ENCODE assay signal across 14 mouse cellular contexts in genomic region chr13:44704036-44704801, GRCm38 (mm10).
"Had no signal": no experiment of that assay in that cellular context is flagged by ENCODE, and none has a peak within 500 bp of the region (broad histone marks: within the 10 kb centered on the region; RNA-seq: fewer than 3 reads in every experiment).

No protein-coding gene starts in this region.

- H3K36me3 ChIP-seq: limb, embryonic 10.5 days; liver, embryonic 15.5 days; midbrain, embryonic 15.5 days; neural tube, embryonic 13.5 days had no signal

- H3K27me3 ChIP-seq: liver, embryonic 15.5 days; neural tube, embryonic 13.5 days had no signal

- H3K4me1 ChIP-seq: midbrain, embryonic 15.5 days had no signal

- H3K27ac ChIP-seq: left cerebral cortex, adult 2 months; limb, embryonic 10.5 days; liver, embryonic 15.5 days; midbrain, embryonic 15.5 days; neural tube, embryonic 13.5 days had no signal

- H3K4me2 ChIP-seq: liver, embryonic 11.5 days; liver, embryonic 15.5 days; midbrain, embryonic 11.5 days; midbrain, embryonic 15.5 days; neural tube, embryonic 13.5 days had no signal

- ATAC-seq: lung, postnatal 0 days; midbrain, embryonic 15.5 days had no signal

- DNase-seq: kidney, adult 8-10 months; lung, adult 2 months; lung, postnatal 4 days; spleen, adult 18-20 months; thymus, adult 2 months; thymus, postnatal 25 days had no signal

- H3K9me3 ChIP-seq: limb, embryonic 10.5 days; liver, embryonic 15.5 days; midbrain, embryonic 15.5 days; neural tube, embryonic 13.5 days had no signal

- H3K4me3 ChIP-seq: left cerebral cortex, adult 2 months; limb, embryonic 10.5 days; liver, embryonic 15.5 days; midbrain, embryonic 15.5 days; neural tube, embryonic 13.5 days had no signal

- H3K9ac ChIP-seq: liver, embryonic 15.5 days; midbrain, embryonic 15.5 days; neural tube, embryonic 13.5 days had no signal
